Mouse (Mus musculus) cerebellum, postnatal 36 days (tissue): ENCODE results near the gene Krt81.

Experiments used
- DNase-seq, 2 experiments: peaks; one replicate each; pipeline ENCODE4 v3.0.0; 2021 to 2022; ENCODE audit warnings: mixed read lengths in 2 of 2

Gene Krt81

GRCm38 (mm10) chr15:101463651-101464050 lies at the start of gene Krt81:
Gene Krt81, minus strand, starts transcription at chr15:101463751.
- DNase-seq: no peak

GRCm38 (mm10) chr15:101508247-101508646 lies 44.7 kb upstream of the Krt81 start:
- DNase-seq: no peak

- no peak for DNase-seq
Observed at GRCm38 (mm10) chr15:101506896-101507758, 43.6 kb upstream of the Krt81 start.

- peak in 1 of 2 experiments; percentile 7 for DNase-seq
Observed at GRCm38 (mm10) chr15:101497181-101497580, 33.6 kb upstream of the Krt81 start.

- no peak for DNase-seq
Observed at GRCm38 (mm10) chr15:101495266-101495665, 31.7 kb upstream of the Krt81 start.

- no peak for DNase-seq
Observed at GRCm38 (mm10) chr15:101494203-101494602, 30.7 kb upstream of the Krt81 start.

GRCm38 (mm10) chr15:101493713-101494112 lies 30.2 kb upstream of the Krt81 start:
- no peak for DNase-seq

- DNase-seq: no peak
Observed at GRCm38 (mm10) chr15:101492718-101493117, 29.2 kb upstream of the Krt81 start.

- DNase-seq: no peak
Observed at GRCm38 (mm10) chr15:101491431-101491830, 27.9 kb upstream of the Krt81 start, which contains the start of gene Krt83. Gene Krt83, minus strand, starts transcription at chr15:101491512.

GRCm38 (mm10) chr15:101485911-101486635 lies 22.5 kb upstream of the Krt81 start:
- no peak for DNase-seq

- DNase-seq: no peak
Observed at GRCm38 (mm10) chr15:101484939-101485338, 21.4 kb upstream of the Krt81 start.

GRCm38 (mm10) chr15:101483646-101484045 lies 20.1 kb upstream of the Krt81 start:
- DNase-seq: no peak

GRCm38 (mm10) chr15:101482056-101482455 lies 18.5 kb upstream of the Krt81 start:
- DNase-seq: no peak

GRCm38 (mm10) chr15:101479666-101480060 lies 16.1 kb upstream of the Krt81 start:
- no peak for DNase-seq

GRCm38 (mm10) chr15:101479007-101479665 lies 15.6 kb upstream of the Krt81 start:
- peak; percentile 38 to 51 for DNase-seq

GRCm38 (mm10) chr15:101472952-101473528 lies 9.5 kb upstream of the Krt81 start, which contains the start of gene Krt86:
Gene Krt86, plus strand, starts transcription at chr15:101473478.
- no peak for DNase-seq

GRCm38 (mm10) chr15:101469093-101469492 lies 5.5 kb upstream of the Krt81 start:
- no peak for DNase-seq

- peak in 1 of 2 experiments; percentile 13 for DNase-seq
Observed at GRCm38 (mm10) chr15:101459283-101459682, 4.3 kb downstream of the Krt81 start.

- DNase-seq: no peak
Observed at GRCm38 (mm10) chr15:101458361-101458930, 5.1 kb downstream of the Krt81 start.

- DNase-seq: no peak
Observed at GRCm38 (mm10) chr15:101455891-101456290, 7.7 kb downstream of the Krt81 start.

GRCm38 (mm10) chr15:101455292-101455691 lies 8.3 kb downstream of the Krt81 start:
- DNase-seq: no peak

- DNase-seq: no peak
Observed at GRCm38 (mm10) chr15:101454774-101455173, 8.8 kb downstream of the Krt81 start.
